Comparison of ENCODE assay signal across 9 mouse cellular contexts in genomic region chr14:28535814-28536213, GRCm38 (mm10). TPM values are rescaled to one million over a fixed set of nuclear protein-coding genes. Genes with fewer than 3 reads are reported as not detected.
A peak's percentile ranks its signal among the peaks of the same experiment; 100 is the strongest.
DNase-seq lines count a peak whose midpoint lies in the region; ATAC-seq lines count a peak whose summit lies in the region.
"Had no signal": no experiment of that assay in that cellular context is flagged by ENCODE, and none has a peak within 500 bp of the region (broad histone marks: within the 10 kb centered on the region; RNA-seq: fewer than 3 reads in every experiment).

No protein-coding gene starts in this region.

- no peak for ATAC-seq in erythroid progenitor cell, adult 5-6 weeks (replicated peaks; ENCODE audit: low FRiP score, poor library complexity, severe bottlenecking)

- peak; percentile 24 to 42 for DNase-seq in left cerebral cortex, postnatal 10 days (ENCODE audit: extremely low spot score in 1 of 2, low spot score in 2 of 2)
- DNase-seq in left cerebral cortex, adult 11 months (ENCODE audit: low spot score), result no peak
- peak; percentile 49 for DNase-seq in cerebellum, adult 11 months
- DNase-seq in cerebellum, postnatal 14 days, result peak; percentile 90 to 92
- peak; percentile 51 to 64 for DNase-seq in kidney, postnatal 25 days
- no peak for DNase-seq in embryo, embryonic 10.5 days (ENCODE audit: low spot score)
- DNase-seq in spleen, adult 12 weeks (ENCODE audit: low spot score), result no peak

- intact Hi-C loops in left cerebral cortex, postnatal 10 days (cut with DNase I), result no loop called here

RNA-seq across cellular contexts. Expression of gene Wnt5a, which starts 31.3 kb away (rescaled TPM):
- 10 to 100 TPM in 1 of 2 experiments, 1 to 10 TPM in 1; 10.0 to 11.3 TPM for total RNA-seq in left cerebral cortex, postnatal 10 days (2021)
- total RNA-seq in erythroid progenitor cell, adult 5-6 weeks (2015; ENCODE audit: low replicate concordance), result not detected in 2 replicates
- not detected in 2 replicates for total RNA-seq in erythroid progenitor cell, adult 5-6 weeks (2017; ENCODE audit: low replicate concordance)
- total RNA-seq: common myeloid progenitor, adult 5-6 weeks had no signal

Comparison
In these comparisons a context has a peak if more than half of its experiments do, and no peak if none do; other contexts are left out.
1. DNase-seq: peak in left cerebral cortex, postnatal 10 days (2 of 2), cerebellum, adult 11 months (single experiment), cerebellum, postnatal 14 days (2 of 2) and kidney, postnatal 25 days (2 of 2); none in left cerebral cortex, adult 11 months (single experiment), embryo, embryonic 10.5 days (single experiment) and spleen, adult 12 weeks (single experiment).
2. RNA of gene Wnt5a, which starts 31.3 kb away (total RNA-seq): 10.0 to 11.3 TPM in left cerebral cortex, postnatal 10 days; not detected in erythroid progenitor cell, adult 5-6 weeks; every median in the first group is over 10 times any median in the second.